Mouse (Mus musculus): Measurements from ENCODE around the gene Fbxl20. TPM values are rescaled to one million over a fixed set of nuclear protein-coding genes. Genes with fewer than 3 reads are reported as not detected.
"Not testable (repeated sequence)": the region's sequence is repeated elsewhere in the genome, so short reads cannot be mapped to it uniquely, and the experiment has no call there.

The Fbxl20 gene
- total RNA-seq (2015) (11.3 and 12.6 TPM in 2 replicates), total RNA-seq (2017) (12.4 and 14.8 TPM in 2 replicates)

DNA sequence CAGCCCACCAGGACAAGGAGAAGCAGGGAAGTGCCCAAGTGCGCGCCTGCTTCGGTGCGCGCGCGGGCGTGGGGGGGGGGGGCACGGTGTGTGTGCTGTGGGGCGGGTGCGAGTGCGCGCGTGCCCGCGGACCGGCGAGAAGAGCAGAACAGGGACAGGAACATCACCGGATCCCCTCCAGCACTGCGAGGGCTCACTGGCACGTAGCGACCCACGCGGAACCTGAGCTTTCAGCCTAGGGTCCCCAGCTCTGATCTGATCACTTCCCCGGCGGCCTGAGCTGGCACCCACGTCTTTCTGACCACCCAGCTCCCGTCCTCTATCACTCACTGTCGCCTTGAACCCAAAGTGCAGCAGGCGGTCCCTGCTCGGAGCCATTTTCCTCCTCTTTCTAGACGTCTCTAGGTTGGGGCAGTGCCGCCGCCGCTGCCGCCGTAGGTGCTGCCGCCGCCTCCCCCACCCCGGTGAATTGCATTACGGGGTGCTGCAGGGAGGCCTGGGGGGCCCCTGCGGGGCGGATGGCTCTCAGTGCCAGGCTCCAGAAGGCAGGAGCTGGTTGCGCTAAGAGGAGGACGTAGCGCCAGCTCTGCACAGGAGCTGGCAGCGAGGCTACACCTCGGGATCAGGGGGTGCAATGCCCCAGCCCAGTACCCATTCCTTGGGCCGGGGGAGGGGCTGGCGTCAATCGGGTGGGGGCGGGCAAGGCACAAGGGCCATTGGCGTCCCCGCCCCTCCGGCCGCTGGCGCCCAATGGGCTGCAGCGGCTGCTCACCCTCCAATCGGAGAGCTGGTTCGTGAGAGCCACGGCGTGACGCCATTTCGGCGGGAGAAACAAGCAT lies at the start of gene Fbxl20:
Fbxl20 (minus strand) TSS at position 618 of the 839 bp plus-strand sequence.
- peak; percentile 93 for ATAC-seq (ENCODE audit: poor library complexity, severe bottlenecking)

DNA sequence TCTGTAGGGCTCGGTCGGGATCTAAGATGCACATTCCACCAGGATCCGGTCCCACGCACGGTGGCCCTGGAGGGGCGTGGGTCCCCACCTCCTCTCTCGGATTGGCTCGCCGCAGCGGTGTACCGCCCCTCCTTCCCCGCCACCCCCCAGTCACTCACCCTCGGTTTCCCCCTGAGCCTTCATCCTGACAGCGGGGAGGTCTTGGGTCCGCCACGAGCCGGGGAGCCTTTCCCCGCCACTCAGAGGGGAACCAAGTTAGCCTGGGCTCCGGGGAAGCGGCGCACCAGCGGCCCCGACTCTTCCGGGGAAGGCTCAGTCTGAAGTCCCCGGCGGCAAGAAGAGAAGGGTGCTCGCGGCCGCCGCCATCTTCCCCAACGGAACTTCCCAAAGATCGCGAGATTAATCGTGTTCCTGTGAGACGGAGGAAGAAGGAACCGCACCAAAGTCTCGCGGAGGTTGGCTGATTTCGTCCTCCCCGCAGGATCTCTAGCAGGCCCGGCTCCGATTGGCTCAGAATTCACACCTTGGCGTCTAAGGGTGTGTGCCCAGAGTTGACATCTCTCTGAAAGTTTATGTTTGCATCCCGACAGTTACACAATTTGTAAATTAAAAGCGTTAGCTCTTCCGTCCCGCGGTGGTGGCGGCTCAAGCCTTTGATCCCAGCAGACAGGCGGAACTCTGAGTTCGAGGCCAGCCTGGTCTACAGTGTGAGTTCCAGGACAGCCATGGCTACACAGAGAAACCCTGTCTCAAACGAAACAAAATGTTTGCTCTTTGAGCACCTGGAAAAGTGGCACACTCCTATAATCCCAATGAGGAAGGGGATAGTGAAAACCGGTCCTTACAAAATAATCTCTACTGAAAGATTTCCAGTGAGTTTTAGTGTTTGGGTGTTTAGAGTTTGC lies 43.0 kb upstream of the Fbxl20 start, which contains the start of gene Med1:
Med1 (minus strand) TSS at position 393 of the 905 bp plus-strand sequence.
- ATAC-seq (ENCODE audit: poor library complexity, severe bottlenecking) = peak; percentile 97

DNA sequence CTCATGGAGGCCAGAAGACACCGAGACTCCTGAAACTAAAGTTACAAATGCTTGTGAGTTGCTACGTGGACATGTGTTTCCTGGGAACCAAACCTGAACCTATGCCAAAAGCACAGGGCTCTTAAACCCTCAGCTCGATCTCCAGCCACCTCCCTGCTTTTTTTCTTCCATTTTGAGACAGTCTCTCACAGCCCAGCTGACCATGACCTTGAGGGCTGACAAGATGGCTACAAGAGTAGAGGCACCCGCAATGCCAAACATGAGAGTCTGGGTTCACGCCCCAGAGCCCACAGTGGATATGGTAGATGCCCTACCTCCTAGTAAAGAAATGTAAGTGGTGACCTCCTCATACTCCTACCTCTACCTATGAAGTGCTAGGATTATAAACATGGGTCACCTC lies 40.6 kb upstream of the Fbxl20 start:
- ATAC-seq (ENCODE audit: poor library complexity, severe bottlenecking) = no peak

DNA sequence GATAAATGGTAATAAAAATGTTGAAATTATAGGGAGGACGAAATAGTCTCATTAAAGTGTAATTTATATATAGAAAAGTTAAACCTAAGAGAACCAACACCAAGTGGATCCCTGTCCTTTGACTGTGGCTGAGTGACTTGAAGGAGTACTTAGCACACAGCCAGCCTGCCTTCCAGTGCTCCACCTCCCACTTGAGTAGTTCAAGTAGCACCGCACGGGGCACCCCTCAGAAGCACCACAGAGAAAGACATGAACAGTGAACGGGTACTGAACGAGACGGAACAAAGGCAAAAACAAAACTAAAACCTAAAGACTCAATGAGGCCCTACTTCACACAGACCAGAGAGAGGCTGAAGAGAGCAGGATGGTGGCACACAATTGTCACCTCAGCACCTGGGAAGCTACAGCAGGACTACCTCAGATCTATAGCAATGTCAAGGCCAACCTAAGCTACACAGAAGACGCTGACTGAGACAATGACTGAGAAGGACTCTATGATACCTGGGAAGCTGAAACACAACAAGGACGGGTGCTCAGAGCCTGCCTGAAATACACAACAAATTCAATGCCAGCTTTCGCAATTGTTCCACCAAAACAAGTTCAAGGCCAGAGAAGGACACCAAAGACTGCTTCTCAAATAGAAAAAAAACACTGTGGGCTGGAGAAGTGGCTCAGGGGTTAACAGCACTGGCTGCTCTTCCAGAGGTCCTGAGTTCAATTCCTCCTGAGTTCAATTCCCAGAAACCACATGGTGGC lies 37.6 kb upstream of the Fbxl20 start:
- ATAC-seq (ENCODE audit: poor library complexity, severe bottlenecking) = no peak

DNA sequence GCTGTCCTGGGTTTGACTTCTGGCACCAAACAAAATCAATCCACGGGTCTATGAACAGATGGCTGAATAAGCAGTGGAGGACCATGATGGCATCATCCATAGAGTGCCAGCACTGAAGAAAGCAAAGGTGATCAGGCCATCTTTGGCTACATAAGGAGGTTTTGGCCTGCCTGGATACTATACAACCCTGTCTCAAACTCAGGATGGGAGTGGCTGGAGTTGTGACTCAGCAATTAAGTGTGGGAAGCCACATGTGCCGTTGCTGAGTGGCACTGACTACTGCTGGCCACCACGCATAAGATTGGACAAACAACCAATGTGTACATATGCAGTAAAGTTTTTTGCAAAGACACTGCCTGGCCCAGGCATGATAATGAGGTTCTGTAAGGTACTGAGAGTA lies 31.9 kb upstream of the Fbxl20 start:
- not testable (repeated sequence) for ATAC-seq (ENCODE audit: poor library complexity, severe bottlenecking)

DNA sequence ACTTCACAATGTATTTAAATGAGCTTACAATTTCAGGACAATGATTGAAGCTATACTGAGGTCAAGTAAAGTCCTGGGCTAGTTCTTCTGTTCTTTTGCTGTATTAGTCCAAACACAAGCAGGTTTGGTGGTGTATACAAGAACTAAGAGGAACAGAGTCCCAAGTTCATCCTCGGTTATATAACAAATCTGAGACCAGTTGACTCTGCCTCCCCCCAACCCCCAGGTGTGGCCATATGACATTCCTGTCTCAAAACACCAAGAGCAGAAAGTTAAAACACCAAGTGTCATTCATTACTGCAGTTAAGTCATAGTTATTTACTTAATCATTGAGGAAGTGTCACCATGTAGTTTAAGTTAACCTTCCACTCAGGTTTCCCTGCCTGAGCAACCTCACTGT lies 18.2 kb upstream of the Fbxl20 start:
- ATAC-seq (ENCODE audit: poor library complexity, severe bottlenecking) = no peak

DNA sequence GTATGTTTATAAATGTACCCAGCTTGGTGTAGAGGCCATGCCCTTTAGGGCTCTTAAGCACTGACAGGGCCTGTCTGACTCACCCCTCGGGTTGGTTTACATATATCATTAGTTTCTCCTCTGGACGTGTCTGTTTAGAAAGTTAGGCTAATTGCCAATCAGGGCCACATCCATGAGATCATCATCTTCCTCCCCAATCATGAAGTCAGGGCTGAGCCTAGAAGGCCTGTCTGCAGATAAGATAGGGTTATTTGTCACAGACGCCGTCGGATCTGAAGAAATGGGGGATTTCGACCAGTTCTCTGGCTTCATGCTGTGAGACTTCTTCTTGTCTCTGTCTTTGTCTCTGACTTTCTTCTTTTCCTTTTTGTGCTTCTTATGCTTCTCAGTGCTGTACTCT lies 4.9 kb upstream of the Fbxl20 start:
- ATAC-seq (ENCODE audit: poor library complexity, severe bottlenecking) = no peak

DNA sequence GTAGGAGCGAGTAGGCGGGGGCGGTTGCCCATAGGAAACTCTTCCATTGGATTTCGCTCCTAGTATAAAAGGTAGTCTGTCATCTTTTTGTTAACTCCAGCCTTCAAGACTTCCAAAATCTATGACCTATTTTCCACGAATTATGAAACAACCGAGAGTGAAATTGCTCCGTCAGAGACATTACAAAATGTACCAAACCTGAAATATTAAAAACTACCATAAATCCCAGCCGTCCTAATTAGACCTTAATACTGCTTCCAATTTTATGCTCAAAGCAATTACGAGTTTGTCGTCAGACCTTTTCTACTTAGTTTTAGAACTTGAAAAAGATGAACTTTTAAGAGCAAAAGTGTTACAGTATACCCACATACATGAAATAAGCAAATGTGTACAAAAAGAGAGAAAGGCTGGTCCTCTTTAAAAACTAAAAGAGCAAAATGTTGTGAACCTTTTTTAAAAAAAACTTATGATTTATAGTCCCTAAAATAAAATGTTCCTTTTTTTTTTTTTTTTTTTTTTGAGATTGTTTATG lies 488 bp upstream of the Fbxl20 start:
- no peak for ATAC-seq (ENCODE audit: poor library complexity, severe bottlenecking)

DNA sequence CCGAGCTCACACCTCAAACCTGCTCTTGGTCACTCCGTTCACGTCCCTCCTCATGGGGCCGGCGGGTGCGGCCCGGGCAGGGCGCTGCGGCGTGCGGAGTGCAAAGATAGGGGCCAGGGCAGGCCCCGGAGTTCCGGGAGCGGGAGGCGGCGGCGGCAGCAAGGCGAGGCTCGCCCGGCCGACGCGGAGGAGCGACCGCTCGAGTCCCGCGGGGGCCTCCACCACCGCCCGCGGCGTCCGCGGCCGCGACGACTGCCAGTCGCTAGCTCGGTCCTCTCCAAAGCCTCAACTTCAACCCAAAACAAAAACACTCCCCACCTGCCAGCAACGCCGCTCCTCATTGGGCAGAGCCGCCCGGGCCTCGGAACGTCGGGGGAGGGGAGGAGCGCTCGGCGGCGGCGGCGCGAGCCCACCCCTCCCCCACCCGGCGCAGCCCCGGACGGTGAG lies 876 bp downstream of the Fbxl20 start:
- peak; percentile 79 for ATAC-seq (ENCODE audit: poor library complexity, severe bottlenecking)

DNA sequence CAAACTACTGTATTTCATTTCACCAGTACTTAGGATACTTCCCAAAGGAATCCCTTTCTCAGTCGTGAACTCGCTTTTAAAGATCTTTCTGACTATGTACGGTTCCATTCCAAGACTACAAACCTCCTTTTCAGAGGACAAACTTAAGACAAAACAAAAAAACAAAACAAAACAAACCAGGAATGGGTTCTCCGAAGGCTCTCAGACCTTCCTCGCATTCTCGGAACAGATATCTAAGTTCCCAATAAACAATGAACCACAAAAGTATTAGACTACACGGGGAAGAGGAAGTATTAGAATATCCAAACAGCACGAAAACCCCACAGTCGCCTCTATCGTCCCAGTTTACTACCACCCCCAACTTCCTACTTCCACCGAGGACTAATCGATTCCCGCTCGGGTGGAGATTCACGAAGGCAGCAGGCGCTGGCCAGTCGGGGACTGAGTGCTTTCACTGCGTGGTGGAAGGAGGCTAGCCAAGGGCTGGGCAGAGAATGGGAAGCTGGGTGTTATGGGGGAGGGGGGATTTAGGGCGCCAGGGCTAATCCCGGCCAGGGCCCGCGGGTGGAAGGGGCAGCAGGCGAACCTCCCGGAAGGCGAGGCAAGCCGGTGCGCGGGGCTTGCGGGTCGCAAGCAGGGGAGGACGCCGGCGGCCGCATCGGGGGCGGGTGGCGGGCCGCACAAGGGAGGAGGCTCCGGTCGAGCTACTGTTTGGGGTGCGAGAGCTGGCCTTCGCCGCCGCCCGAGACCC lies 1.5 kb downstream of the Fbxl20 start:
- ATAC-seq (ENCODE audit: poor library complexity, severe bottlenecking) = peak; percentile 22

DNA sequence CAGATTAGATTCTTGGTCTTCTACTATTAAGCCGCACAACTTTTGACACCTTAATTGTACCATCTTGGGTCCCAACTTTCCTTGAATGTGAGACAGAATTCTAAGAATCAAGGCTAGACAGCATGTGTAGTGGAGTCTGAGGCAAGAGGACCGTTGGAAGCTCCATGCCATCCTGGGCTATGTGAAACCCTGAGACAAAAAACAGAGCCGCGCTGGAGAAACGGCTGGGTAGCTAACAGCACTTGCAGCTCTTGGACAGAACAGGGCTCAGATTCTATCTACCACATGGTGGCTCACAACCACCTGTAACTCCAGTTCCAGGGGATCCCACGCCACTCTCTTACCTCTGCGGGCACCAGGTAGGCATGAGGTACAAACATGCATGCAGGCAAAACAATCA lies 4.3 kb downstream of the Fbxl20 start:
- no peak for ATAC-seq (ENCODE audit: poor library complexity, severe bottlenecking)

DNA sequence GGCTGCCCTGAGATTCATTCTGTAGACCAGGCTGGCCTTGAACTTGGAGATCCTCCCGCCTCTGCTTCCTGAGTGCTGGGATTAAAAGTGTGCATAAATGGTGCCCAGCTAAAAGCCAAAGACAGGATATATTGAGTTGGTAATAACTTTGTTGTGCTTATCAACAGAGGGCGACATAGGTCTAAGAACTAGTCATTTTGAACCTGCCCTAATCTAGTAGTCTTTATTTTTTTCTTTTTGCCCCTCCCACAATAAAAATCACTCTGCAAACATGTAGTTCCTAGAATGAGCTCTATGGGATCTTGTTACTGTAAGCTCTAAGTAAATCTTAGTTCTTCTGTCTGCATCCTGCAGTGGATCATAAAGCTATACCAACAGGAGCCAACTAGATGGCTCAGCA lies 7.7 kb downstream of the Fbxl20 start:
- ATAC-seq (ENCODE audit: poor library complexity, severe bottlenecking) = no peak

DNA sequence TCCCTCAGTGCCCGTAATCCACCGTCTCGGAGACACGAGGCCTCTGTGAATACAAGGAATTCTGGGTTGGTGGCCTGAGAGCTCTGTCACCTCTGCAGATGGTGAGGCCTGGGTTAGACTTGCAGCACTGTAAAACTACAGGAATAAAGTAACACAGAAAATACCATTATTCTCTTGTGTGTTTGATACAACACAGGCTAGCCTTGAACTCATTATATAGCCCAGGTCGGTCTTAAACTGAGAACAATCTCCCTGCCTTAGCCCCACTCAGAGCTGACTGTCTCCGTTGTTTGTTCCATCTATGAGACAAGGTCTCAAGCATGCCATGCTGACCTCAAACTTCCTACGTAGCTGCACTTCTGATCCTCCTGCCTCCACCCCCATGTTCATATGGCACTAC lies 11.3 kb downstream of the Fbxl20 start:
- no peak for ATAC-seq (ENCODE audit: poor library complexity, severe bottlenecking)

DNA sequence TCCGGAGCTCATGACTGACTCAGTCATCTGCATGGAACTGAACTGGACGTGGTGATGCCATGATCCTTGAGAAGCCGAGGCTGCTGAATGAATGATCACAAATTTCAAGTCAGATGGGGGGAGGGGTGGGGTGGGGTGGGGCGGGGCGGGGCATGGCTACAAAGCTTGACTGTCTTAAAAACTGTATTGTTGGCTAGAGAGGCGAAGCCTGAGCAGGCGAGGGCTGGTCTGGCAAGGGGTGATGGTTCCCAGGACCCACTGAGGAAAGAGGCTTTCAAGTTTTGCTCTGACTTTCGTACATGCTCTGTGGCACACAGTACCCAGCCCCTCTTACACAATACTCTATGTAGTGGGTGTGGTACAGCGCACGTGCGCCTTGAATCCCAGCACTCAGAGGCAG lies 12.4 kb downstream of the Fbxl20 start:
- no peak for ATAC-seq (ENCODE audit: poor library complexity, severe bottlenecking)

DNA sequence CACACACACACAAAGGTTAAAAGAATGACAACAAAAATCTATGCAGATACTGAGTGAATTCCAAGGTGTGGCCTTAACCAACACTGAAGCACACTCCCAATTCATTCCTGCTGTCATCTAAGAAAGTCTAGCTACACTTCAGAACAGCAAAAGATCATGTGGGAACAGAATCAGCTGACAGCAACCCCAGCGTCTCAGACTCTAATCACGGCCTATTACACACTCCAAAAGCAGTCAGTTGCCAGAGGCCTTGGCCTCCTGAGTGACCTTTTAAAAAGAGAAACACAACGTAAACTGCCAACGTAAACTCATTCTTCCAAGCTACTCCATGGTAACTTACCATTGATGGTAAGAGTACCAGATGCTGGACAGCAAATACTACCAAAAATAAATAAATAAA lies 15.3 kb downstream of the Fbxl20 start:
- no peak for ATAC-seq (ENCODE audit: poor library complexity, severe bottlenecking)

DNA sequence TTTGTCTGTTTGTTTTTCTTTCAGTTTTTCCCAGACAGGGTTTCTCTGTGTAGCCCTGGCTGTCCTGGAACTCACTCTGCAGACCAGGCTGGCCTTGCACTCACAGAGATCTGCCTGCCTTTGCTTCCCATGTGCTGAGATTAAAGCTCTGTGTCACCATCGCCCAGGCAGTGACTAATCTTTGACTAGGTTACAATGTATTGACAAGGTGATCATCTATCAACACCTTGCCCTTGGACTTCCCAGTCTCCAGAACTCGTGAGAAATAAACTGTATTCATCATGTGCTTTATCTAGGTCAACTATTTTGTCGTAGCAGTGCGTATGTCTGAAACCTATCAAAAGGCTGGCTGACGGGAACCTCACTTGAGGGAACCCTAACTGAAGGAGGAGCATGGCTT lies 26.8 kb downstream of the Fbxl20 start:
- no peak for ATAC-seq (ENCODE audit: poor library complexity, severe bottlenecking)

DNA sequence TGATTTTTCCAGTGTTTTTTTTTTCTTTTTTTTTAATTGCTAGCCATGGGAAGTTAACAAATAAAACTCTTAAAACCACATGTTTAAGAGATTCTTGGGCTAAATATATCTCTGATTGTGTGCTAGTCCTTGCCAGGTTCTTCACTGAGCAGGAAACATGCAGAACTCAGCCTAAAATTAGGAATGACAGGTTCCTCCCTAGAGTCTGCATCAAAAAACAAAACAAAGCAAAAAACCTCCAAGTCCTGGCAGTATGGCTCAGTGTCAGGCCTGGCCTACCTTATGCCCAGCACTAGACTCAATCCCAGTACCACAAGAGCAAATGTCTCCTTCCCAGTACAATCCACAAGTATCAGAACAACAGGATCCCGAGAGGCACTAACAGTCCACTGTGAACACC lies 35.8 kb downstream of the Fbxl20 start:
- ATAC-seq (ENCODE audit: poor library complexity, severe bottlenecking) = no peak

DNA sequence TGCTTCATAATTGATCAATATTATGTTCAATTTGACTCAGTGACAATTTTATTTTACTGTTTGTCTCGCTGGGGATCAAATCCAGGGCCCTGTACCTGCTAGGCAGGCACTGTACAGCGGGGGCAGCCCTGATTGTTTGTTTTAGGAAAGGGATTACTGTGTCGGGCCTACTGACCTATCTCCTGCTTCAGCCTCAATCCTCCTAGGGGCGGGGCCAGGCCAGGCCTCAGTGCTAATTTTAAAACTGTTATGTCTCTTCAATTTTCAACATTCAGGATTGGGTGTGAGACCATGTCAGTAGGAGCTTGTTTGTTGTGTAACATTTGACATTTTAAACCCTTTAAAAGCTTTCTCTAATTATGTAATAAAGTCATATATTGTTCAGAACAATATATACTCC lies 36.7 kb downstream of the Fbxl20 start:
- no peak for ATAC-seq (ENCODE audit: poor library complexity, severe bottlenecking)

DNA sequence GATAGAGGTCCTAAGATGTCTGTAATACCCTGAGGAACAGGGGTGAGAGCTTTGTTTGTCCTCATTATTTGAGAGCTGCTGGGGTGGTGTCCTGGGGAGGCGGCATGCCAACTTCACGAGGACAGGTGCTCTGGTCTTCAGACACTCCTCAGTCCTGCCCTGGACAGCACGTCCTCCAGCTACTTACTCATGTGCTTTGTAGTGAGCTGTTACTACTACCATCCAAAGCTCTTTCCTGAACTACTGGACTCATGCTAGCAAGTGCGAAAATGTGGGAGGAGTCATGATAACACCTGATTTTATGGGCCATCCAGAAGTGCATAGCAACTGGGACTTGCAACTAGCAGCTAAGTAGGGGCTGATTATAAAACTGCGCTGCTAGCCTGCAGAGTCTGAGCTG lies 40.5 kb downstream of the Fbxl20 start:
- no peak for ATAC-seq (ENCODE audit: poor library complexity, severe bottlenecking)

DNA sequence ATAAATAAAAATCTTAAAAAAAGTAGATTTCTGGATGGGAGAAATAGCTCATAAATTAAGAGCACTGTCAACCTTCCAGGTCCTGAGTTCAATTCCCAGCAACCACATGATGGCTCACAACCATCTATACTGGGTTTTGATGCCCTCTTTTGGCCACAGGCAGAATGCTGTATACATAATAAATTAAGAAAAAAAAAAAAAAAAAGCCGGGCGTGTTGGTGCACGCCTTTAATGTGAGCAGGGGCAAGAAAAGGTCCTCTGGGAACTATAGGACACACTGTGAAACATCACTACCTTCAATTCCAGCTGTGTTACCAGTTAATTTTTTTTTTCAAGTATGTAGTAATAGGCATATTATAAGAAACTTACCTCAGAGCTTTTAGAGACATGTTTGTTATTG lies 48.9 kb downstream of the Fbxl20 start:
- ATAC-seq (ENCODE audit: poor library complexity, severe bottlenecking) = no peak
